Mouse (Mus musculus): ENCODE results near the gene Rad51c. TPM values are rescaled to one million over a fixed set of nuclear protein-coding genes. Genes with fewer than 3 reads are reported as not detected.

The Rad51c gene
- total and polyA plus RNA-seq, 3 experiments = 4.8 to 6.8 (median 6.3) TPM

DNA sequence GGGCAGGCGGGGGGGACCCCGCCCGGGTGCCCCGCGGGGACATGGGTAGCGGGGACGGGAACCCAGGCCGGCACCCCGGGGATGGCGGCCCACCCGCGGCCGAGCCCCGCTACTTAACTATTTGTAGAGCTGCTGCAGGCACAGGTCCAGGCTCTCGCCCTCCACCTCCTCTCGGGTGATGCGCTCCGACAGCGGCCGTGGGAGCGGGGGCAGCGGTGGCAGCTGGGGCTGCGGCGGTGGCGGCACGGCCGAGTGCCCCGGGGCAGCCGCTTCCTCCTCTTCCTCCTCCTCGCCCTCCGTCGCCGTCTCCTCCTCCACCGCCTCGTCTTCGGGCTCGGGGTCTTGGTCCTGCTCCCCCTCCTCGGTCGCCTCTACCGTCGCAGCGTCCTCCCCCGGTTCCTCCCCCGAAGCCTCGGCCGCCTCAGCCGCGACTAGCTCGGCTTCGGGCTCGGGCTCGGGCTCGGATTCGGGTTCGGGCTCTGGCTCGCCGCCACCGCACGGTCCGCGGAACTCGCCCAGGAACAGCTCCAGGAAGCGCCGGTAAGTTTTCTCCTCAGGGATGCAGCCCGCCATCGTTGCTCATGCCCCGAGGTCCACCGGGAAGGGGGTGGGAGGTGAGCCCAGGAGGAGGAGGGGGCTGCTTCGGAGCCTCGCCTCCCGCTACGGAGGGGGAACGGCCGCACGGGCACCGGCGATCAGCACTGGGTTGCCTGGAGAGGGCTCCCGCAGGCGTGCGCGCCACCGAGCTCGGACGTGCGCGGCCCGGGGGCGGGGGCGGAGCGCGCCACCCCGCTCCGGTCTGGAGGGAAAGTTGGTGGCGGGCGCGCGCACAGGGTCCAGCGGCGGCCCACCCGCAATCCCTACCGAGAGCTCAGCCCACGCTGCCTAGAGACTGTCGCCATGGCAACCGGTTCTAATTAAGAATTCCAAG is 46.2 kb downstream of the Rad51c start, which contains the start of gene Ppm1e (continued):
- TF ChIP-seq MAZ (IDR thresholded peaks at IDR 0.05; ENCODE audit: low read depth, low read length) (peak; percentile 10; the same call in 1 of the 2 replicates), JUN (IDR thresholded peaks at IDR 0.05; ENCODE audit: insufficient read depth, low read depth, low read length) (no peak), POLR2A (IDR thresholded peaks at IDR 0.05; ENCODE audit: low read depth, low read length) (peak; percentile 58; the same call in 1 of the 2 replicates)

DNA sequence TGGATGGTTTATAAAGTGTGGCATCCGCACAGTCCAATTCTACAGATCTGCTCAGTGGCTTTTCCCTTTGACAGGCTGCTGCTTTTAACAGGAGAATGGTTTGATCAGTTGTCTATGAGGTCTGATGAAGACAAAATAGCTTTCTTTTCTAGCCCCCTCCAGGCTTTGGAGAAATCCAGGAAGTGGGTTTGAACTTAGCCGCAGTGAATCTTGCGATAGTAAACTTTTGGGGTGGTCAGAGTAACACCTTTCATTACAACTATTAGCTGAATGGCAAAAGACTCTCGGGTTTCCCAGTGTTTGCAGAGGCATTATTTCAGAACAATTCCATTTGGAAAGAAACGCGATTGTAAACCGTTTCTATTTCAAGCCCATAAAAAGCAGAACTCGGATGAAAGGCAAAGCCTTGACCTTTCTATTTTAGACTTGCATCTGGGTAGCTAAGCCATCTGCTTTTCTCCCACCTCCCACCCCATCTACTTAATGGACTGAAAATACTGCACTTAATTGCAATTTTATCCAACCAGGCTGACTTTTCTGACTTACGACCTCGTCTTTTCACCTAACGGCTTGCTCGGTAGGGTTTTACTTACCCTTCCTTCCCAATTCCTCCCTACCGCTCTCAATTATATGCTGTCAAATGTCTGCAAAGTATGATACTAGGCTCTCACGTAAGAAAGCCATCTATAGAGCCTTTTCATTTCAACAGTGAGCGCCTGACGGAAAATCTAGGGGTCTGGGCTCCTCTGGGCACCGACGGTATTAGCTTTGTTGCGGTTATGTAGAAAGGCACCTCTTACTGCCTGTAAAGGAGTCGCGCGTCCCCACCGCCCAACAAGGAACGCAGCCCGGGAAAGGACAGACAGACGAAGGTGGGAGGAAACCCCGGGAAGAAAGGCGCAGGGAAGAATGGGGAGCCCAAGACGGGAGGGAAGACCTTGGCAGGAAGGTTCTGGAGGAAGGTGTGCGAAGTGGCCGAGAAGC is 47.1 kb downstream of the Rad51c start:
- DNase-seq (ENCODE audit: extremely low read depth) = no peak
- TF ChIP-seq UBTF (IDR thresholded peaks at IDR 0.05; ENCODE audit: low read depth, low read length) (no peak), NRF1 (IDR thresholded peaks at IDR 0.05; ENCODE audit: low read depth, low read length) (no peak), KAT2A (IDR thresholded peaks at IDR 0.05; ENCODE audit: insufficient replicate concordance, low read length) (no peak), GABPA (IDR thresholded peaks at IDR 0.05; ENCODE audit: insufficient replicate concordance, low read depth, low read length) (no peak), ZKSCAN1 (IDR thresholded peaks at IDR 0.05; ENCODE audit: borderline replicate concordance, low read depth, low read length) (no peak), MAZ (IDR thresholded peaks at IDR 0.05; ENCODE audit: low read depth, low read length) (no peak), JUN (IDR thresholded peaks at IDR 0.05; ENCODE audit: insufficient read depth, low read depth, low read length) (no peak)
- peaks cover 0 to 14% of the 10 kb centered on the region in 2 experiments; a peak in 2 of 4 replicates for H3K4me1 ChIP-seq (ENCODE audit: control insufficient read depth in 1 of 2, insufficient read depth in 2 of 2)

GRCm38 (mm10) chr11:87354861-87355260 is 49.9 kb downstream of the Rad51c start:
- Histone ChIP-seq H3K27ac (ENCODE audit: insufficient read depth, low read depth) (no peak overlapping the region), H3K4me1 (ENCODE audit: control insufficient read depth in 1 of 2, insufficient read depth in 2 of 2) (peaks cover 0 to 14% of the 10 kb centered on the region in 2 experiments; a peak in 2 of 4 replicates), H3K79me2 (replicated peaks; ENCODE audit: control insufficient read depth, extremely low read depth, insufficient read depth, poor library complexity, severe bottlenecking) (no peaks in the 10 kb centered on the region), H3K36me3 (replicated peaks in 1 of 2; ENCODE audit: control insufficient read depth in 1 of 2, insufficient read depth in 1 of 2, low read length in 1 of 2) (no peaks in the 10 kb centered on the region), H3K4me2 (ENCODE audit: insufficient read depth, low read depth, poor library complexity, severe bottlenecking) (no peak overlapping the region), H3K9me3 (replicated peaks; ENCODE audit: low read length) (no peaks in the 10 kb centered on the region), H3K27me3 (replicated peaks) (peaks cover 22% of the 10 kb centered on the region), H3K4me3 (replicated peaks in 1 of 3; ENCODE audit: low read depth in 2 of 3, low read length in 2 of 3, poor library complexity in 1 of 3) (no peak overlapping the region), H3K9ac (ENCODE audit: insufficient read depth, low read depth) (no peak overlapping the region)
- dilution Hi-C loops (cut with MboI; ENCODE audit: extremely low pct_ligation_motif_present, extremely low pct_unique_long_range_greater_than_20kb, low sequenced_read_pairs) (no loop called here), in situ Hi-C loops (cut with MboI; ENCODE audit: low pct_ligation_motif_present, low pct_unique_long_range_greater_than_20kb, low sequenced_read_pairs) (no loop called here)
- TF ChIP-seq EP300 (IDR thresholded peaks at IDR 0.05; ENCODE audit: low read length) = no peak
- no peak for TF ChIP-seq ZMIZ1 (IDR thresholded peaks at IDR 0.05; ENCODE audit: low read depth, low read length)
- no peak for TF ChIP-seq CHD1 (IDR thresholded peaks at IDR 0.05; ENCODE audit: low read depth, low read length)
- TF ChIP-seq RCOR1 (conservative IDR thresholded peaks at IDR 0.05; ENCODE audit: low read depth, low read length) = no peak
- no peak for TF ChIP-seq MAZ (IDR thresholded peaks at IDR 0.05; ENCODE audit: low read depth, low read length)
- TF ChIP-seq HCFC1 (IDR thresholded peaks at IDR 0.05; ENCODE audit: low read depth, low read length) = no peak
- TF ChIP-seq RAD21 (IDR thresholded peaks at IDR 0.05; ENCODE audit: low read depth, low read length) = no peak
- TF ChIP-seq MYC (IDR thresholded peaks at IDR 0.05; ENCODE audit: low read depth, low read length) = no peak
- TF ChIP-seq SIN3A (IDR thresholded peaks at IDR 0.05; ENCODE audit: low read length) = no peak
- no peak for TF ChIP-seq JUN (IDR thresholded peaks at IDR 0.05; ENCODE audit: insufficient read depth, low read depth, low read length)
- no peak for TF ChIP-seq IRF4 (IDR thresholded peaks at IDR 0.05; ENCODE audit: low read depth, low read length)
- TF ChIP-seq MXI1 (IDR thresholded peaks at IDR 0.05; ENCODE audit: low read depth, low read length) = no peak
- no peak for TF ChIP-seq UBTF (IDR thresholded peaks at IDR 0.05; ENCODE audit: low read depth, low read length)
- no peak for TF ChIP-seq SMC3 (IDR thresholded peaks at IDR 0.05; ENCODE audit: low read depth, low read length)
- TF ChIP-seq USF2 (conservative IDR thresholded peaks at IDR 0.05; ENCODE audit: low read depth, low read length) = no peak
- no peak for TF ChIP-seq ZNF384 (IDR thresholded peaks at IDR 0.05; ENCODE audit: low read depth, low read length)
- no peak for TF ChIP-seq POLR2A (IDR thresholded peaks at IDR 0.05; ENCODE audit: low read depth, low read length)
- TF ChIP-seq TBP (conservative IDR thresholded peaks at IDR 0.05; ENCODE audit: low read depth, low read length) = no peak
- no peak for DNase-seq (ENCODE audit: extremely low read depth)

More for the DNA sequence above, 47.1 kb downstream of the Rad51c start:
- H3K27ac ChIP-seq (ENCODE audit: insufficient read depth, low read depth) = no peak overlapping the region
- peak overlapping the region; percentile 43 to 80 (median 71) for H3K4me3 ChIP-seq (replicated peaks in 1 of 3; ENCODE audit: low read depth in 2 of 3, low read length in 2 of 3, poor library complexity in 1 of 3)
- no peaks in the 10 kb centered on the region for H3K36me3 ChIP-seq (replicated peaks in 1 of 2; ENCODE audit: control insufficient read depth in 1 of 2, insufficient read depth in 1 of 2, low read length in 1 of 2)
- H3K27me3 ChIP-seq (replicated peaks) = peaks cover 31% of the 10 kb centered on the region
- H3K4me2 ChIP-seq (ENCODE audit: insufficient read depth, low read depth, poor library complexity, severe bottlenecking) = peak overlapping the region; percentile 69
- no peaks in the 10 kb centered on the region for H3K79me2 ChIP-seq (replicated peaks; ENCODE audit: control insufficient read depth, extremely low read depth, insufficient read depth, poor library complexity, severe bottlenecking)
- in situ Hi-C loops (cut with MboI; ENCODE audit: low pct_ligation_motif_present, low pct_unique_long_range_greater_than_20kb, low sequenced_read_pairs) = no loop called here
- dilution Hi-C loops (cut with MboI; ENCODE audit: extremely low pct_ligation_motif_present, extremely low pct_unique_long_range_greater_than_20kb, low sequenced_read_pairs) = no loop called here
- H3K9me3 ChIP-seq (replicated peaks; ENCODE audit: low read length) = no peaks in the 10 kb centered on the region
- H3K9ac ChIP-seq (ENCODE audit: insufficient read depth, low read depth) = peak overlapping the region; percentile 40; the same call in 1 of the 2 replicates
